Comparison of ENCODE assay signal across 14 mouse cellular contexts in genomic region chr2:30212169-30212545, GRCm38 (mm10). TPM values are rescaled to one million over a fixed set of nuclear protein-coding genes. Genes with fewer than 3 reads are reported as not detected.
"Had no signal": no experiment of that assay in that cellular context is flagged by ENCODE, and none has a peak within 500 bp of the region (broad histone marks: within the 10 kb centered on the region; RNA-seq: fewer than 3 reads in every experiment).

No protein-coding gene starts in this region.

- H3K4me3 ChIP-seq: limb, embryonic 12.5 days; limb, embryonic 15.5 days had no signal

- H3K4me2 ChIP-seq: limb, embryonic 12.5 days; limb, embryonic 15.5 days; midbrain, embryonic 11.5 days had no signal

- H3K36me3 ChIP-seq: limb, embryonic 12.5 days; limb, embryonic 15.5 days had no signal

- H3K4me1 ChIP-seq: limb, embryonic 12.5 days; limb, embryonic 15.5 days had no signal

- DNase-seq: kidney, adult 18-20 months; kidney, adult 9 months; kidney, postnatal 4 days; left cerebral cortex, postnatal 4 days; lung, adult 2 months; lung, postnatal 14 days; midbrain, embryonic 14.5 days; thymus, adult 18-20 months; thymus, postnatal 14 days had no signal

- H3K9ac ChIP-seq: limb, embryonic 12.5 days; limb, embryonic 15.5 days had no signal

- H3K27ac ChIP-seq: limb, embryonic 12.5 days; limb, embryonic 15.5 days had no signal

- ATAC-seq: intestine, embryonic 16.5 days had no signal

- H3K27me3 ChIP-seq: limb, embryonic 12.5 days; limb, embryonic 15.5 days had no signal

- H3K9me3 ChIP-seq: limb, embryonic 12.5 days; limb, embryonic 15.5 days had no signal

RNA-seq across cellular contexts. Expression of gene Gm28035, which starts 28.2 kb away (rescaled TPM):
- total RNA-seq: megakaryocyte progenitor cell, adult 5-6 weeks had no signal
- polyA plus RNA-seq: limb, embryonic 12.5 days had no signal
